Mouse (Mus musculus): Measurements from ENCODE around the gene Mettl21a. TPM values are rescaled to one million over a fixed set of nuclear protein-coding genes. Genes with fewer than 3 reads are reported as not detected.

Gene Mettl21a
- polyA plus RNA-seq, 1 experiment from 2014 or later: 10.2 TPM

DNA sequence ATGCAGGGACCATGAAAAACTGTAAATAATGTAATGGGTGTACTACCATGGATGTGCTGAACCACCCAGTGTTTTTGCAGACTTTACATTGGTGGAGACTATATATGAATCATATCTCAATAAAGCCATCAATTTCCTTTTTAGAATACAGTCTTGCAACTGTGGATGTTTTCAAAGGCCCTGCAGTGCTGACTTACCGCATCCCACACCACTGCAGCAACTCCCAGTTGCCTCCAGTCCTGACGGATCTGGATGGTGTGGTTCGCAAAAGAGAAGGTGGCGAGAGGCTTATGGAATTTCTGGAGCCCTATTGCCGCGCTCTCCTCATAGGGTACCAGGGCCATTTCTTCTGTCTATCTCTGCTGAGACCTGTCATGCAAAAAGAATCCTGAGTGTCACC, 966 bp downstream of the Mettl21a start:
- 76% methylated on average over 6 of the region's 6 CpGs for WGBS
- no peak for TF ChIP-seq CTCF (IDR thresholded peaks at IDR 0.05; ENCODE audit: low read depth)
- Histone ChIP-seq H3K27ac (ENCODE audit: low read depth, low read length) (no peak overlapping the region), H3K4me2 (replicated peaks; ENCODE audit: low read depth) (peak overlapping the region; percentile 75), H3K27me3 (replicated peaks; ENCODE audit: control insufficient read depth, insufficient read depth, low read length) (no peaks in the 10 kb centered on the region), H3K9ac (ENCODE audit: low read depth, low read length) (no peak overlapping the region), H3K9me3 (ENCODE audit: control insufficient read depth) (no peaks in the 10 kb centered on the region), H3K4me1 (replicated peaks; ENCODE audit: control insufficient read depth, insufficient read depth, low read length) (no peaks in the 10 kb centered on the region), H3K36me3 (ENCODE audit: control insufficient read depth, insufficient read depth) (no peaks in the 10 kb centered on the region), H3K4me3 (ENCODE audit: low read depth, low read length) (peak overlapping the region; percentile 65)
- ATAC-seq: no peak

DNA sequence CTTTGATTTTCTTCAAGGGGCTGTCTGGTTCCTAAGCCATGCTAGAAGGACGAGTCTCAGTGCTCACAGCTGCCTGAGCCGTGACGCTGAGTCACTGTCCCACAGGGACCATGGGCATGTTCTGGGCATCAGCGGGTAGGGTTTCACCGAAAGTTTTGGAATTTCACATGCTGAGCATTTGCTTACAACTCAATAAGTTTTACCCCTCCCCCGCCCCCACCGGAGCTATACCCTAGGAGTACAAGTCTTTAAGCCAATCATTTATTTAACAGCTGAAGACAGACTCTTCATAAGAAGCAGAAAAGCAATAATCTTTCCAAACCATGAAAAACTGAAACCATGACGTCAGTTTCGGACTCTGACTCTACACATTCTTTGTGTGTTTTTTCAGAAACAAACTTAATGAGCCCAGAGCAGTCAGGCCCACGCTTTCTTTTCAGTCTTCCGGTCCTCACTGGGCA, 1.5 kb downstream of the Mettl21a start:
- ATAC-seq: no peak

DNA sequence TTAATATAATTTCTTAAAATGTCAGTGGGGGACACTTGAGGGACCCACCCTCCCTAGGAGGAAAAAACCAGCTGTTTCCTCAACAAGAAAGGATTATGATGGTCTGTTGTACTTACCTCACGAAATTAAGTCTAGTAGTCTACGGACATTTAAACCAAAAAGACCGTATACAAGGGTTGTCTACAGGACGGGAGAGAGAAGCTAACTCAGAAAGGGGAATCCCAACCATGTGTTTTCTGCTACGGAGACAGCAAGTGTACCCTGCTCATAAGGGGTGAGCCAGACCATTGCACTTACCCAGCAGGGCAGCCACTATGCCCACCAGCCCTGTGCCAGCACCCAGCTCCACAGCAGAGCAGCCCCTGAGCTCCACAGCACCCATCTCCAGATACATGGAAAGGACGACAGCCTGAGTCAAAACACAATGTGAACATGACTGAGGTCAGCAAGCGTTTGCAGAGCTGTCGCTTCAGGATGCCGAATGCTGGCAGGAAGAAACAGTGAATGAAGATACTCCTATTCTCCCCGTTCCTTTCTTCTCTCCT, 2.2 kb downstream of the Mettl21a start:
- no peak overlapping the region for H3K4me3 ChIP-seq (ENCODE audit: low read depth, low read length)
- no peak overlapping the region for H3K9ac ChIP-seq (ENCODE audit: low read depth, low read length)
- no peaks in the 10 kb centered on the region for H3K9me3 ChIP-seq (ENCODE audit: control insufficient read depth)
- H3K36me3 ChIP-seq (ENCODE audit: control insufficient read depth, insufficient read depth): peaks cover 7% of the 10 kb centered on the region; the same call in 1 of the 2 replicates
- no peaks in the 10 kb centered on the region for H3K27me3 ChIP-seq (replicated peaks; ENCODE audit: control insufficient read depth, insufficient read depth, low read length)
- no peak overlapping the region for H3K4me2 ChIP-seq (replicated peaks; ENCODE audit: low read depth)
- H3K27ac ChIP-seq (ENCODE audit: low read depth, low read length): no peak overlapping the region
- ATAC-seq: no peak
- WGBS: 83% methylated on average over 10 of the region's 10 CpGs
- no peak for TF ChIP-seq CTCF (IDR thresholded peaks at IDR 0.05; ENCODE audit: low read depth)
- no peaks in the 10 kb centered on the region for H3K4me1 ChIP-seq (replicated peaks; ENCODE audit: control insufficient read depth, insufficient read depth, low read length)

More for the DNA sequence above, 1.5 kb downstream of the Mettl21a start:
- no peaks in the 10 kb centered on the region for H3K4me1 ChIP-seq (replicated peaks; ENCODE audit: control insufficient read depth, insufficient read depth, low read length)
- H3K36me3 ChIP-seq (ENCODE audit: control insufficient read depth, insufficient read depth): peaks cover under 1% of the 10 kb centered on the region; the same call in 1 of the 2 replicates
- TF ChIP-seq CTCF (IDR thresholded peaks at IDR 0.05; ENCODE audit: low read depth): no peak
- H3K4me2 ChIP-seq (replicated peaks; ENCODE audit: low read depth): no peak overlapping the region
- H3K9me3 ChIP-seq (ENCODE audit: control insufficient read depth): no peaks in the 10 kb centered on the region
- H3K4me3 ChIP-seq (ENCODE audit: low read depth, low read length): no peak overlapping the region
- no peak overlapping the region for H3K9ac ChIP-seq (ENCODE audit: low read depth, low read length)
- no peaks in the 10 kb centered on the region for H3K27me3 ChIP-seq (replicated peaks; ENCODE audit: control insufficient read depth, insufficient read depth, low read length)
- no peak overlapping the region for H3K27ac ChIP-seq (ENCODE audit: low read depth, low read length)
- 79% methylated on average over 11 of the region's 11 CpGs for WGBS

DNA sequence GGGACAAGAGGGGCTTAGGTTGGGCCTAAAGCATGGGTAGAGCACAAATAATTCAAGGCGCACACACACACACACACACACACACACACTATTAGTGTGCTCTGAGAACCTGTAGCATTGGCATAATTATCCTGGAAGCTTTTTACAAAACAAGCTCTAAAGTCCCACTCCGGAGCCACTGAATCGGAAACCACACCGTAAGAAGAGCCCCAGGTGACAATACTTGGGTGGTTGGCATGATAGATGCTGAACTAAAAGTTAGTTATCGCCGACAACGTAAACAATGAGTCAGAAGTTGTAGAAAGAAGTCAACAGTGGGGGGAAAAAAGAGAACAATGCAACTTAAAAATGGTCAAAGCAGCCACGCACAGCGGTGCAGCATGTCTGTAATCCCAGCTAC, 2.7 kb downstream of the Mettl21a start:
- 85% methylated on average over 9 of the region's 9 CpGs for WGBS
- no peak for ATAC-seq
- Histone ChIP-seq H3K27me3 (replicated peaks; ENCODE audit: control insufficient read depth, insufficient read depth, low read length) (no peaks in the 10 kb centered on the region), H3K36me3 (ENCODE audit: control insufficient read depth, insufficient read depth) (peaks cover 7% of the 10 kb centered on the region; the same call in 1 of the 2 replicates), H3K27ac (ENCODE audit: low read depth, low read length) (no peak overlapping the region), H3K4me2 (replicated peaks; ENCODE audit: low read depth) (no peak overlapping the region), H3K9ac (ENCODE audit: low read depth, low read length) (no peak overlapping the region), H3K9me3 (ENCODE audit: control insufficient read depth) (no peaks in the 10 kb centered on the region), H3K4me3 (ENCODE audit: low read depth, low read length) (no peak overlapping the region), H3K4me1 (replicated peaks; ENCODE audit: control insufficient read depth, insufficient read depth, low read length) (no peaks in the 10 kb centered on the region)
- TF ChIP-seq CTCF (IDR thresholded peaks at IDR 0.05; ENCODE audit: low read depth): no peak

DNA sequence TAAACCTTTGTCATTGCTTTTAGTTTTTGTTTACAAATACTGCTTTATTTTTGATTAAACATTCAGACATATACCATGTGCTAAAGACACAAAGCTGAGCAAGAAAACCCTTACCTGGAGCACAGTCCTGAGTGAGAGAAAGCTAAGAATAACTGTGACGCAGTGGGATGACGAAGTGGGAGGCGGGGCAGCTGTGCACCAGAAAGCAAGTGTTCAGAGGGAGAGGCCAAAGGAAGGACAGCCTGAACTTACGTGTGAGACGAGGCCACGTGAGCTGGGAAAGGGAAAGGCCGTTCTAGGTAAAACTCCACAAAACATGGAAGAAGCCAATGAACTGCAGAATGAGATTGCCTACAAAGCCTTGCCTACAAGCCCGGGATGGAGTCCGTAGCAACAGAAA, 7.1 kb downstream of the Mettl21a start:
- no peak for ATAC-seq
- peaks cover 27% of the 10 kb centered on the region for H3K36me3 ChIP-seq (ENCODE audit: control insufficient read depth, insufficient read depth)
- H3K27ac ChIP-seq (ENCODE audit: low read depth, low read length): no peak overlapping the region
- no peaks in the 10 kb centered on the region for H3K9me3 ChIP-seq (ENCODE audit: control insufficient read depth)
- H3K4me1 ChIP-seq (replicated peaks; ENCODE audit: control insufficient read depth, insufficient read depth, low read length): no peaks in the 10 kb centered on the region
- 77% methylated on average over 9 of the region's 9 CpGs for WGBS
- no peak overlapping the region for H3K4me2 ChIP-seq (replicated peaks; ENCODE audit: low read depth)
- no peak for TF ChIP-seq CTCF (IDR thresholded peaks at IDR 0.05; ENCODE audit: low read depth)
- no peaks in the 10 kb centered on the region for H3K27me3 ChIP-seq (replicated peaks; ENCODE audit: control insufficient read depth, insufficient read depth, low read length)
- no peak overlapping the region for H3K9ac ChIP-seq (ENCODE audit: low read depth, low read length)
- no peak overlapping the region for H3K4me3 ChIP-seq (ENCODE audit: low read depth, low read length)

- Histone ChIP-seq H3K9ac (ENCODE audit: low read depth, low read length) (no peak overlapping the region), H3K4me2 (replicated peaks; ENCODE audit: low read depth) (no peak overlapping the region), H3K27me3 (replicated peaks; ENCODE audit: control insufficient read depth, insufficient read depth, low read length) (no peaks in the 10 kb centered on the region), H3K27ac (ENCODE audit: low read depth, low read length) (no peak overlapping the region), H3K36me3 (ENCODE audit: control insufficient read depth, insufficient read depth) (peaks cover 33% of the 10 kb centered on the region), H3K4me1 (replicated peaks; ENCODE audit: control insufficient read depth, insufficient read depth, low read length) (no peaks in the 10 kb centered on the region), H3K9me3 (ENCODE audit: control insufficient read depth) (no peaks in the 10 kb centered on the region), H3K4me3 (ENCODE audit: low read depth, low read length) (no peak overlapping the region)
- TF ChIP-seq CTCF (IDR thresholded peaks at IDR 0.05; ENCODE audit: low read depth): no peak
- ATAC-seq: no peak
- 63% methylated on average over 4 of the region's 4 CpGs for WGBS
These were observed 7.9 kb downstream of the Mettl21a start for GRCm38 (mm10) chr1:64609145-64609544.
